Mouse (Mus musculus) midbrain, embryonic 10.5 days (tissue): Measurements from ENCODE around the gene Gla. TPM values are rescaled to one million over a fixed set of nuclear protein-coding genes. Genes with fewer than 3 reads are reported as not detected.
"Not testable (repeated sequence)": the region's sequence is repeated elsewhere in the genome, so short reads cannot be mapped to it uniquely, and the experiment has no call there.

Source experiments
- DNase-seq: peaks from one replicate; pipeline ENCODE4 v3.0.0-alpha.2; 2017; ENCODE audit warnings: low spot score
- H3K27ac ChIP-seq: fragments of 300-500 bp; sonication (generic); replicated peaks from 2 replicates; pipeline ENCODE4 v1.5.1; 2016; ENCODE audit warnings: mild to moderate bottlenecking
- H3K27me3 ChIP-seq: fragments of 300-500 bp; sonication (generic); 2 replicates; pipeline ENCODE4 v1.6.1; 2016; ENCODE audit warnings: low read depth, mild to moderate bottlenecking; ENCODE audit not compliant: poor library complexity, severe bottlenecking
- H3K36me3 ChIP-seq: fragments of 300-500 bp; sonication (generic); 2 replicates; pipeline ENCODE4 v1.6.1; 2016; ENCODE audit warnings: mild to moderate bottlenecking, moderate library complexity
- H3K4me1 ChIP-seq: fragments of 300-500 bp; sonication (generic); 2 replicates; pipeline ENCODE4 v1.6.1; 2016
- H3K4me3 ChIP-seq: fragments of 300-500 bp; sonication (generic); 2 replicates; pipeline ENCODE4 v1.5.1; 2016; ENCODE audit warnings: mild to moderate bottlenecking, moderate library complexity
- H3K9me3 ChIP-seq: fragments of 300-500 bp; sonication (generic); replicated peaks from 2 replicates; pipeline ENCODE4 v1.6.1; 2016; ENCODE audit warnings: mild to moderate bottlenecking
- WGBS: fragments of 180-500 bp; shearing (Covaris S2); methylation state at CpG from one replicate; pipeline ENCODE4 v1.1.7; 2016; 5-methylcytosine and 5-hydroxymethylcytosine counted together
- polyA plus RNA-seq: library from polyadenylated mRNA; unstranded; fragments of >200 nt; fragmentation: Nextera tagmentation; extraction: Ambion mirVana; gene quantifications from 2 replicates; pipeline ENCODE4 v1.2.1, GENCODE M21; 2016

The Gla gene
- polyA plus RNA-seq, 1 experiment from 2014 or later: 9.2 TPM

GRCm38 (mm10) chrX:134541145-134541954, 59.6 kb downstream of the Gla start, which contains the start of gene Timm8a1:
Gene Timm8a1 (minus strand): TSS chrX:134541865.
- Histone ChIP-seq H3K4me3 (peak within 1 kb of the TSS; percentile 69), H3K4me1 (no peaks in the 10 kb centered on the region), H3K27me3 (no peaks in the 10 kb centered on the region; the same call in 1 of the 2 replicates), H3K9me3 (no peaks in the 10 kb centered on the region), H3K27ac (peak within 1 kb of the TSS; percentile 91), H3K36me3 (peaks cover 8% of the 10 kb centered on the region; the same call in 1 of the 2 replicates)
- peak; percentile 80 for DNase-seq
- 19% methylated on average over 56 of the region's 61 CpGs for WGBS

DNA sequence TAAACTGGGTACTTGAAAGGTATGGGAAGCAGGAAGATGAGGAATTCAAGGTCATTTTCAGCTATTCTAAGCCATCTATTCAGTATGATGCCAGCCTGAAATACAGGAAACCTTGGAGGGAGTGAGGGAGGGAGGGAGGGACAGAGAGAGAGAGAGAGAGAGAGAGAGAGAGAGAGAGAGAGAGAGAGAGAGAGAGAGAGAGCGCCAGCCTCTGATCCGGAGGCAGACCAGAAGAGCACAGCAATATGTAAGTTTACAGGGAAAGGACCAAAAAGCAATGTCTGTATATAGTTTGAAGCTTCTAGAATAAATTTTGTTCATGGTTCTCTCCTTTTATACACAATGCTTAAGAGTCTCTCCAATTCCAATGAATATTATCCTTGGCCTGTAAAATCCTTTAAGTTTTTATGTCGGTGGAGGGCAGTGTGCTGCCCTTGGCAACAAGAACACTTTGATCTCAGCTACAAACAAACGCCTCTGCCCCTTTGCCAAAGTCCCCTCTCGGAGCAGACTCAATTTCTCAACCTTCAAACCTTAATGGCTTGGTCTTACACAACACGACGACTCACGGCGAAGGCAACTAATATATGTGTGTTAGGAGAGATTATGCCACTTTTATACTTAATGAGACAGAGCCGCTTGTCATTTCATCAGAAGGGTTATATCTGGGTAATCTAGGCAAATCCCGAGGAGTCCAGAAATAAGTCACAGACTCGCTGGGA, 60.4 kb downstream of the Gla start:
- Histone ChIP-seq H3K27me3 (no peaks in the 10 kb centered on the region; the same call in 1 of the 2 replicates), H3K4me1 (no peaks in the 10 kb centered on the region), H3K36me3 (peaks cover 15% of the 10 kb centered on the region), H3K27ac (peak overlapping the region; percentile 91), H3K9me3 (no peaks in the 10 kb centered on the region), H3K4me3 (peak overlapping the region; percentile 69)
- peak; percentile 18 for DNase-seq
- 24% methylated on average over 12 of the region's 12 CpGs for WGBS

GRCm38 (mm10) chrX:134539795-134540194, 61.1 kb downstream of the Gla start:
- peaks cover 21% of the 10 kb centered on the region for H3K36me3 ChIP-seq
- not testable (repeated sequence) for H3K9me3 ChIP-seq, DNase-seq, H3K4me1 ChIP-seq, H3K27me3 ChIP-seq, H3K27ac ChIP-seq
- H3K4me3 ChIP-seq: peak overlapping the region; percentile 69
- 91% methylated on average over 10 of the region's 10 CpGs for WGBS

Other genes with a start within 250 kb of the Gla start
- gene Drp2, start 196.6 kb downstream of the Gla start, polyA plus RNA-seq: 4.6 and 7.9 TPM in 2 replicates
- gene Taf7l, start 124.6 kb downstream of the Gla start, polyA plus RNA-seq: not detected in 2 replicates
- gene Timm8a1, start 59.3 kb downstream of the Gla start, polyA plus RNA-seq: 83.6 and 105 TPM in 2 replicates
- gene Btk, start 17.6 kb downstream of the Gla start, polyA plus RNA-seq: 1.0 and 1.3 TPM in 2 replicates
- 260 and 328 TPM in 2 replicates for gene Rpl36a, start 15.5 kb downstream of the Gla start, polyA plus RNA-seq
- 224 and 230 TPM in 2 replicates for gene Hnrnph2, start 54 bp upstream of the Gla start, polyA plus RNA-seq
- 5.9 and 6.6 TPM in 2 replicates for gene Armcx4, start 85.4 kb upstream of the Gla start, polyA plus RNA-seq
- gene Armcx1, start 116.8 kb upstream of the Gla start, polyA plus RNA-seq: 44.6 and 50.3 TPM in 2 replicates
- 13.6 and 15.6 TPM in 2 replicates for gene Armcx6, start 150.3 kb upstream of the Gla start, polyA plus RNA-seq
- 53.2 and 56.2 TPM in 2 replicates for gene Armcx3, start 155.5 kb upstream of the Gla start, polyA plus RNA-seq
- 88.7 and 89.5 TPM in 2 replicates for gene Armcx2, start 208.1 kb upstream of the Gla start, polyA plus RNA-seq